Mouse (Mus musculus): ENCODE data around the gene Dock1. TPM values are rescaled to one million over a fixed set of nuclear protein-coding genes. Genes with fewer than 3 reads are reported as not detected.

The Dock1 gene
- total and polyA plus RNA-seq, 3 experiments, result not detected

DNA sequence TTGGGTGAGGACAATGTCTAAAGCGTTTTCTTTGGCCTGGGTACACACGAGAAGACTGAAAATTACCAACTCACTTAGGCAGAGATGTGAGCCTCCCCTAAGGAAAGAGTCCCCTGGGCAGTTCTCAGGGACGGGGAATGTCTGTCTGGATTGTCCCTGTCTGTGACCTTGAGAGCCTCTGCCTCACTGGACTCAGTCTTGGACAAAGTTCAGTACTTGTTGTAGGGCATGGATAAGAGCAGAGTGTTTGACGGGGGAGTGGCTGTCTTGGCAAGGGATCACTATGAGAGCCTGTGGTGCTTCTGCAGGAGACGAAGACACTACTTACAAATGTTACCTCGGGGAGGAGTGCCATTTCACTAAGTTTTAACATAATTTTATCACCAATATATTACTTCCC, 210.0 kb downstream of the Dock1 start:
- no peaks in the 10 kb centered on the region for H3K79me2 ChIP-seq (replicated peaks; ENCODE audit: control insufficient read depth, extremely low read depth, insufficient read depth, poor library complexity, severe bottlenecking)
- no peaks in the 10 kb centered on the region for H3K4me1 ChIP-seq (ENCODE audit: control insufficient read depth in 1 of 2, insufficient read depth in 2 of 2)
- in situ Hi-C loops (cut with MboI; ENCODE audit: low pct_ligation_motif_present, low pct_unique_long_range_greater_than_20kb, low sequenced_read_pairs), result no loop called here
- H3K9ac ChIP-seq (ENCODE audit: insufficient read depth, low read depth), result no peak overlapping the region
- no peak overlapping the region for H3K4me3 ChIP-seq (replicated peaks in 1 of 3; ENCODE audit: low read depth in 2 of 3, low read length in 2 of 3, poor library complexity in 1 of 3)
- no peak overlapping the region for H3K27ac ChIP-seq (ENCODE audit: insufficient read depth, low read depth)
- H3K36me3 ChIP-seq (replicated peaks in 1 of 2; ENCODE audit: control insufficient read depth in 1 of 2, insufficient read depth in 1 of 2, low read length in 1 of 2), result no peaks in the 10 kb centered on the region
- no peak for DNase-seq (ENCODE audit: extremely low read depth)
- H3K4me2 ChIP-seq (ENCODE audit: insufficient read depth, low read depth, poor library complexity, severe bottlenecking), result no peak overlapping the region
- peaks cover 76% of the 10 kb centered on the region for H3K9me3 ChIP-seq (replicated peaks; ENCODE audit: low read length)
- TF ChIP-seq MAFK (IDR thresholded peaks at IDR 0.05; ENCODE audit: insufficient replicate concordance, low read length) (no peak), JUND (conservative IDR thresholded peaks at IDR 0.05; ENCODE audit: low read depth, low read length) (no peak), NRF1 (IDR thresholded peaks at IDR 0.05; ENCODE audit: low read depth, low read length) (no peak), RCOR1 (conservative IDR thresholded peaks at IDR 0.05; ENCODE audit: low read depth, low read length) (no peak), NELFE (IDR thresholded peaks at IDR 0.05; ENCODE audit: low read depth, low read length) (no peak), ELF1 (IDR thresholded peaks at IDR 0.05; ENCODE audit: low read depth, low read length) (no peak), USF1 (IDR thresholded peaks at IDR 0.05; ENCODE audit: low read depth, low read length) (no peak), POLR2A (IDR thresholded peaks at IDR 0.05; ENCODE audit: low read depth, low read length) (no peak), E2F4 (IDR thresholded peaks at IDR 0.05; ENCODE audit: insufficient replicate concordance, low read depth, low read length) (no peak), SIN3A (IDR thresholded peaks at IDR 0.05; ENCODE audit: low read length) (no peak), ZKSCAN1 (IDR thresholded peaks at IDR 0.05; ENCODE audit: borderline replicate concordance, low read depth, low read length) (no peak), HCFC1 (IDR thresholded peaks at IDR 0.05; ENCODE audit: low read depth, low read length) (no peak), UBTF (IDR thresholded peaks at IDR 0.05; ENCODE audit: low read depth, low read length) (no peak), MXI1 (IDR thresholded peaks at IDR 0.05; ENCODE audit: low read depth, low read length) (no peak), TBP (conservative IDR thresholded peaks at IDR 0.05; ENCODE audit: low read depth, low read length) (no peak), BHLHE40 (IDR thresholded peaks at IDR 0.05; ENCODE audit: low read depth, low read length) (no peak), USF2 (conservative IDR thresholded peaks at IDR 0.05; ENCODE audit: low read depth, low read length) (no peak), KAT2A (IDR thresholded peaks at IDR 0.05; ENCODE audit: insufficient replicate concordance, low read length) (no peak)
- no peaks in the 10 kb centered on the region for H3K27me3 ChIP-seq (replicated peaks)
- dilution Hi-C loops (cut with MboI; ENCODE audit: extremely low pct_ligation_motif_present, extremely low pct_unique_long_range_greater_than_20kb, low sequenced_read_pairs), result no loop called here

DNA sequence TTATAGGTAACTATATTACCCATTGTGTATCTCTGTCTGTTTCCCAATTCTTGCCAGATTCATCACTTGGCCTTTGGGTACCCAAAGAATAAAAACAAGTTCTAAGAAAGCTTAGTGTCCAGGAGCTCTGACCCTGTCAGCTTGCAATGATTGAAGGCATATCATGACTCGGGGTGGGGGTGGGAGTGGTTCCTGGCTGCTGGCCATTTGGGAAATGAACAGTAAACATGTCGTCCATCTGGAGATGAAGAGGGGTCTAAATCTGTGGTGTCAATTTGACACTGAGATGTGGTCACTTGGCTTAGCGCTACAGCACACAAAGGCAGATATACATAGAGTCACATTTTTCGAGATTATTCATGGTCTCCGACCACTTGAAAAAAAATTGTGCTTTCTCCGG, 213.1 kb downstream of the Dock1 start:
- no peak for DNase-seq (ENCODE audit: extremely low read depth)
- H3K9me3 ChIP-seq (replicated peaks; ENCODE audit: low read length), result peaks cover 76% of the 10 kb centered on the region
- no peaks in the 10 kb centered on the region for H3K36me3 ChIP-seq (replicated peaks in 1 of 2; ENCODE audit: control insufficient read depth in 1 of 2, insufficient read depth in 1 of 2, low read length in 1 of 2)
- H3K79me2 ChIP-seq (replicated peaks; ENCODE audit: control insufficient read depth, extremely low read depth, insufficient read depth, poor library complexity, severe bottlenecking), result no peaks in the 10 kb centered on the region
- dilution Hi-C loops (cut with MboI; ENCODE audit: extremely low pct_ligation_motif_present, extremely low pct_unique_long_range_greater_than_20kb, low sequenced_read_pairs) (no loop called here), in situ Hi-C loops (cut with MboI; ENCODE audit: low pct_ligation_motif_present, low pct_unique_long_range_greater_than_20kb, low sequenced_read_pairs) (no loop called here)
- no peak overlapping the region for H3K4me3 ChIP-seq (replicated peaks in 1 of 3; ENCODE audit: low read depth in 2 of 3, low read length in 2 of 3, poor library complexity in 1 of 3)
- H3K9ac ChIP-seq (ENCODE audit: insufficient read depth, low read depth), result no peak overlapping the region
- H3K4me1 ChIP-seq (ENCODE audit: control insufficient read depth in 1 of 2, insufficient read depth in 2 of 2), result no peaks in the 10 kb centered on the region
- TF ChIP-seq ETS1 (conservative IDR thresholded peaks at IDR 0.05; ENCODE audit: low read depth, low read length), result no peak
- no peaks in the 10 kb centered on the region for H3K27me3 ChIP-seq (replicated peaks)
- no peak overlapping the region for H3K27ac ChIP-seq (ENCODE audit: insufficient read depth, low read depth)
- no peak overlapping the region for H3K4me2 ChIP-seq (ENCODE audit: insufficient read depth, low read depth, poor library complexity, severe bottlenecking)

Data from CH12.LX (cell line).